Mouse (Mus musculus): Measurements from ENCODE around the gene Glt1d1.
"Not testable (repeated sequence)": the region's sequence is repeated elsewhere in the genome, so short reads cannot be mapped to it uniquely, and the experiment has no call there.

Gene Glt1d1

DNA sequence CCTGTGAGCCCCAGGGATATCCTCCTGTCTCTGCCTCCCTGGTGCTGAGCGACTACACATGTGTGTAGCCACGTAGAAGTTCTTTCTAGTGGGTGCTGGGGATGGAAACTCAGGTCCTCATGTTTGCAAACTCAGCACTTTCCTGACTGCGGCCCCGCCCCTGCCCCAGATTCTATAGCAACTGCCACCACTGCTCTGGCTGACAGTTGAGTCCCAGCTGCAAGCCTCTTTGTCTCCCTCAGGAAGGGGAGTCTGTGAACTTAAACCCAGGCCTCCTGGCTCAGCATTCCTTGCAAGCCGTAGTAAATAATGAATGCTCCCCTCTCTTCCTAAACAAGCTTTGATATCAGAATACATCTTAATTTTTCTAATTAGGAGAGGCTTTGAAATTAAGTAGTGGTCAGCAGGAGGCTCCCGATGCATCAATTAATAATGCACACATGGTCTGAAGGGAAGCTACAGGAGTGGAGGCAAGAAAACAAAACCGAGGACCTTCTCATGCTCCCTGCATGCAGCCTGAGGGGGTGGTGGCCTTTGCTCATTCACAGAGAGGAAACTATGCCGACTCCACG is 71.6 kb downstream of the Glt1d1 start:
- DNase-seq = no peak

GRCm38 (mm10) chr5:127705225-127705624 is 73.2 kb downstream of the Glt1d1 start:
- no peak for DNase-seq

GRCm38 (mm10) chr5:127705976-127706375 is 73.9 kb downstream of the Glt1d1 start:
- DNase-seq = no peak

DNA sequence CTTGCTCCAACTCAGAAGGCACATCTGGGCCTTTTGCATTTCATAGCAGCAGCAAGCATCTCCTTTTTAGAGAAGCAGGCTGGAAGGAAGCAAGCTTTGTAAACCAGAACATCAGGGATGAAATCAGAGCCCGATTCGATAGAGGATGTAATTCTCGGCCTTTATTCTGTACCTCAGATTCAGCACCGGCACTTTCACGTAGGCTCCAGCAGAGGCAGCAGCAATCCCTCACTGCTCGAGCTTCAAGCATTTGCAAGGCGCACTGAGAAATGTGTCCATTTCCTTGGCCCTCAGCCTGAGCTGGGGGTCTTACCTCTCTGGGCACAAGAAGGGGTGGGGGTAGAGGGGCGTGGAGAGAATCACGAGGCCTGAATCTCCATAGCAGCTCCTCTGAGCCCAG is 76.1 kb downstream of the Glt1d1 start:
- DNase-seq = no peak

GRCm38 (mm10) chr5:127714783-127715704 is 83.0 kb downstream of the Glt1d1 start:
- DNase-seq = no peak

DNA sequence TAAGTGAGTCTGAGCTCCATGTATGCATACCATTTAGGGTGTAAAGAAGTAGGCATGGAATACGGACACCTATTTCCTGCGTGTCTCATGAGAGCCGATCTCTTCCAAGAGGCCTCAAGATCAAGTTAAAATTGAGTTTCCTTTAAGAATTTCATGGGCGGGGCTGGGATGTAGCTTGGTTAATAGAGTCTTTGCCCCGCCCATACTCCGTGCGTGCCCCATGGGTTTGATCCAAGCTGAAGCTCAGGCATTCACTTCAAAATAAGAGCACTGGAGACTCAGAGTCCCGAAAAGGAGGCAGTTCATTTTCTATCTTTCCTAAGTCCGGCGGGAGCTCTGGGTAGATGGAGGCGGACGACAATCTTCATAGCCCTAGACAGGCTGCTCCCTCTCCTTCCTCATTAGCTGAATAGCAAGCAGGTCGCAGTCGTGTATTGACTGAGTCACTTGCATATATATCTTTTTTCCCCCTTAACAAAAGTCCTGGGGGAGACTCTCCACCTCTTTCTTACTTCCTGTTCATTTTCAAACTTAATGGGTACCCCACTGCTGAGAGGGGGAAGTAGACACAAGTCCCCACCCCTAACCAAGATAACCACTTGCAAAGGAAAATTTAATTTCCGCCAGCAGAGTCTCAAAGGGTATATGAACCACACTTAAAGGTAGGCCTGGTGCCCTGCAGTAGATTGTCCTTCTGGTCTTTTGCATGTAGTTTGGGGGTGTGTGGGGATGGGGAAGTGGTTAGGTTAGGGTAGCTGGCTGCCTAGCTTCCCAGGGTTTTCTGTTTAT is 88.7 kb downstream of the Glt1d1 start:
- peak; percentile 71 for DNase-seq

- not testable (repeated sequence) for DNase-seq
Measured at GRCm38 (mm10) chr5:127722171-127722570, 90.1 kb downstream of the Glt1d1 start.

DNA sequence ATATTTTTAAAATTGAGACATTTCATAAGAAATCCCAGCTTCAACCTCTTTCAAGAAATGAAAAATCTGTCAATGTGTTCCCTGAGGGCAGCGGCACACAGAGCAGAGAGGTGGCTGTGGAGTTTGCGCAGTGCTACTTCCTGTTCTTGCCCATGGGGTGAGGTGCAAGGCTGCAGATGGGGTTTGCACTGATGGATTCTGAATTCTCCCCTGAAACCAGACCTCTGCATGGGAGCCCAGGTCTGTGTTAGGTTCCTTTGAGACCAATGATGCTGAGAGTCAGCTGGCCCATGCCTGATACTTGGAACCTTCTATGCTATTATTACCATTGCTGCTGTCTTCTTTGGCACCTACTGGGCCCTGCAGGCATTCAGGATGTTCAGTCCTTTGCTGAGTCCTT is 98.3 kb downstream of the Glt1d1 start:
- DNase-seq = no peak

GRCm38 (mm10) chr5:127741331-127741730 is 109.3 kb downstream of the Glt1d1 start:
- no peak for DNase-seq

DNA sequence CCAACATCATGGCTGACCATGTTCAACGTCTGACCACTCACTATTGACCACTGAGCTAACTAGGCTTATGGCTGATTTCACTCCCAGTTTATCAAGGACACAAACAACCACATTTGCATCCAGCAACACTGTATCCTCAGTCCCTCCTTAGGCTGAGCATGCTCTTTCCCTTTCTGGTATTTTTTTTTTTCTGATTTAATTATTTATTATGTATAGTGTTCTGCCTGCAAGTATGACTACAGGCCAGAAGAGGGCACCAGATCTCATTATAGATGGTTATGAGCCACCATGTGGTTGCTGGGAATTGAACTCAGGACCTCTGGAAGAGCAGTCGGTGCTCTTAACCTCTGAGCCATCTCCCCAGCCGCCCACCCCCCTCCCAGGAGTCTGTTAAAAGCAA is 117.5 kb downstream of the Glt1d1 start:
- not testable (repeated sequence) for DNase-seq

DNA sequence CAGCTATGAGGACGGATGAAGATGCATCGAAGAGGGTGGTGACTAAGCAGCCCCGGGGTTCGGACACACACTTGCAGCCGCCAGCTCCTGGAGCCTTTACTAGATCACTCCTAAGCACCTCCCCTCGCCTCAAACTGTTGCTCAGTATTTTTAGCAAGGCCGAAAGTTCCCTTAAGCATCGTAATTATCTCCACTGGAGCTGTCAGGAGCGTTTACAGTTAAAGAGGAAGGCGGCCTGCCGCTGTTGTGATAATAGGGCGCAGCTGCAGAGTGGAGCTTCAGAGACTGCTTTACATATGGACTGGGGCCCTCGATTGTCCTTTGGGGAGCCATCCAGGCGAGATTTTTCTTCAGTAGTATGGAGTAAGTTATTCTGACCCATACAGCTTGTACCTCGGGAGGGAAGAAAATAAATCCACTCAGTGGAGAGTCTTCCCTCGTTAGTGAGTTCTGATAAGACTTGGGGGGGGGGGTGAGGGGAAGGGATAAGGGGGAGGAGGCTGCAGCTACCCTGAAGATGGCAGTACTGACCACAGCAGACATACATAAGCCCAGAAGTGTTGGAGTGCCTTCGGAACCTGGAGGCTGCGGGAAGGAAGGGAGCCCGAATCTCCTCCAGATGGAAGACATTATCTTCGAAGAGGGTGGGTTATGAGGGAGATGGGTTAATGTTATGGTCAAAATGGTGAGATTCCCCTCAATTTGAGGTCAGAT is 119.4 kb downstream of the Glt1d1 start:
- no peak for DNase-seq

DNA sequence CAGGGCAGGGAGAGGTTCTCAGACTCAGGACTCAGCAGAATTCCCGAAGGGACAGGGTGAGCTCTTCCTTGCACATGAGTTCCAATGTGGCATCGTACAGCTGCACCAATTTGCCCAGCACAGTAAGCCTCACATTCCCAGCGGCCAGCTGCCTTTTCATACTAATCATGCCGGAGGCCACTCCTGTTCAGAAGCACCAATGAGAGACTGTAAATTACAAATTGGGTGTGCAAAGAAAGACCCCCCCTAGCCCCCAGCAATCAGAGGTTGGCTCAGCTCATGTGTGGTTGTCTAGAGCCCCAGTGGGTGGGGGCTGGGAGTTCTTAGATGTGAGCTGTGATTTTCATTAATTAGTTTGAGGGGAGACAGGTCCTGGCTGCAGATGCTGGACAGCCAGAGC is 123.5 kb downstream of the Glt1d1 start:
- no peak for DNase-seq

GRCm38 (mm10) chr5:127756011-127756410 is 123.9 kb downstream of the Glt1d1 start:
- DNase-seq = no peak

GRCm38 (mm10) chr5:127756671-127757423 is 124.8 kb downstream of the Glt1d1 start:
- peak; percentile 2 for DNase-seq

DNA sequence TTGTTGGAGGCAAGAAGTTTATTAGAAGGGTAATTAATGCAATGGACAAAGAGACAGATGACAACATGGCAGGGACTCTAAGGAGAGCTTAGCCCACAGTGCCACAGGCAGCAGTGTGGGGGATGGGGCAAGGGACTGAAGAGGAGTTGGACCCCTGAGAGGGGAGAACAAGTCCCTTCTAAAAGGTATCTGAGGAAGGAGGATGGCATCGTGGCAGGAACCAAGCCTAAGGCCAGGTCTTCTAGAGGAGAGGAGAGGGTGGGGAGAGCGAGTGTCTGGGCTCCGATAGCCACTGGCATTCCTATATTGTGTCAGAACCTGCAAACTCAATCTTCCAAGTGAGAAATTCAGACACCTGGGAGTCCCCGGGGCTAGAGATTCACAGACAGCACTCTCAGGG is 126.5 kb downstream of the Glt1d1 start:
- no peak for DNase-seq
